Mouse (Mus musculus) testis, postnatal 10 days (tissue): ENCODE measurements at regions not wholly inside any gene's neighbourhood (a gene's known extent, or its start where the extent isn't known, plus 50 kb on each side); places are given as distances from the start of the nearest gene placed in this dataset.
"Not testable (repeated sequence)": the region's sequence is repeated elsewhere in the genome, so short reads cannot be mapped to it uniquely, and the experiment has no call there.

ENCODE experiments used
- DNase-seq: peaks from one replicate; pipeline ENCODE4 v3.0.0; 2021; ENCODE audit warnings: low spot score

- DNase-seq: no peak
Measured at GRCm38 (mm10) chr3:152040751-152041150, 125.3 kb downstream of the Gipc2 start.

- DNase-seq: not testable (repeated sequence)
Measured at GRCm38 (mm10) chr3:152036819-152037218, 129.2 kb downstream of the Gipc2 start.

- no peak for DNase-seq
Measured at GRCm38 (mm10) chr3:152035416-152035815, 130.6 kb downstream of the Gipc2 start.

GRCm38 (mm10) chr3:152034686-152035085, 131.3 kb downstream of the Gipc2 start:
- no peak for DNase-seq

GRCm38 (mm10) chr3:152034221-152034620, 131.8 kb downstream of the Gipc2 start:
- DNase-seq: no peak

GRCm38 (mm10) chr3:152032663-152033318, 133.2 kb downstream of the Gipc2 start:
- DNase-seq: no peak

- no peak for DNase-seq
Measured at GRCm38 (mm10) chr3:152028695-152029094, 137.3 kb downstream of the Gipc2 start.

GRCm38 (mm10) chr3:152026034-152026433, 140.0 kb downstream of the Gipc2 start:
- DNase-seq: no peak

GRCm38 (mm10) chr3:152025122-152025521, 140.9 kb downstream of the Gipc2 start:
- DNase-seq: no peak

- no peak for DNase-seq
Measured at GRCm38 (mm10) chr3:152006747-152007146, 159.3 kb downstream of the Gipc2 start.

GRCm38 (mm10) chr3:152005366-152006025, 160.5 kb downstream of the Gipc2 start:
- no peak for DNase-seq

- DNase-seq: no peak
Measured at GRCm38 (mm10) chr3:152004411-152004955, 161.5 kb downstream of the Gipc2 start.

- DNase-seq: no peak
Measured at GRCm38 (mm10) chr3:151997534-151998107, 160.2 kb upstream of the Ptgfr start.

GRCm38 (mm10) chr3:151997111-151997510, 159.7 kb upstream of the Ptgfr start:
- no peak for DNase-seq

GRCm38 (mm10) chr3:151988221-151988620, 150.8 kb upstream of the Ptgfr start:
- no peak for DNase-seq

GRCm38 (mm10) chr3:151978136-151978535, 140.7 kb upstream of the Ptgfr start:
- no peak for DNase-seq

- no peak for DNase-seq
Measured at GRCm38 (mm10) chr3:151977651-151978050, 140.2 kb upstream of the Ptgfr start.

- no peak for DNase-seq
Measured at GRCm38 (mm10) chr3:151949865-151950264, 112.4 kb upstream of the Ptgfr start.

GRCm38 (mm10) chr3:151948015-151948645, 110.7 kb upstream of the Ptgfr start:
- no peak for DNase-seq

- DNase-seq: no peak
Measured at GRCm38 (mm10) chr3:151945916-151946315, 108.5 kb upstream of the Ptgfr start.

GRCm38 (mm10) chr3:151943542-151943941, 106.1 kb upstream of the Ptgfr start:
- DNase-seq: no peak

GRCm38 (mm10) chr3:151938472-151939029, 101.1 kb upstream of the Ptgfr start:
- DNase-seq: no peak
